In genomic region chr11:106500393-106501307, GRCm38 (mm10) we compare ENCODE assay signal across 8 mouse cellular contexts. TPM values are rescaled to one million over a fixed set of nuclear protein-coding genes. Genes with fewer than 3 reads are reported as not detected.
DNase-seq lines count a peak whose midpoint lies in the region; ATAC-seq and TF ChIP-seq lines count a peak whose summit lies in the region.

No protein-coding gene starts in this region.

- peaks cover 31% of the 10 kb centered on the region for H3K36me3 ChIP-seq in megakaryocyte, embryonic 14.5 days (replicated peaks; ENCODE audit: low read length)

- H3K27me3 ChIP-seq in megakaryocyte, embryonic 14.5 days (replicated peaks) = no peaks in the 10 kb centered on the region

- H3K4me1 ChIP-seq in cortical plate, adult 2 months (ENCODE audit: control insufficient read depth, insufficient read depth, low read length) = peaks cover 1% of the 10 kb centered on the region; the same call in 1 of the 2 replicates
- H3K4me1 ChIP-seq in megakaryocyte, embryonic 14.5 days = peaks cover 56% of the 10 kb centered on the region

- peak; percentile 99 for ATAC-seq in activated CD4-positive, CD25-positive, alpha-beta regulatory T cell, adult 4 months

- TF ChIP-seq CTCF in cortical plate, adult 2 months (IDR thresholded peaks at IDR 0.05; ENCODE audit: extremely low read depth, insufficient read depth, low read length) = no peak

- H3K9me3 ChIP-seq in megakaryocyte, embryonic 14.5 days = no peaks in the 10 kb centered on the region

- H3K27ac ChIP-seq in cortical plate, adult 2 months (ENCODE audit: insufficient read depth, low read length) = peak overlapping the region; percentile 83

- DNase-seq in gastrocnemius, adult 8-10 months (ENCODE audit: low spot score in 2 of 2) = peak; percentile 91 to 95
- DNase-seq in hindlimb bud, embryonic 11.5 days (ENCODE audit: extremely low spot score, low read depth, low spot score) = peak; percentile 96
- peak; percentile 96 to 97 for DNase-seq in left cerebral cortex, adult 8-10 months (ENCODE audit: low spot score in 2 of 2)
- peak; percentile 98 to 99 for DNase-seq in right cerebral cortex, postnatal 10 days (ENCODE audit: low spot score in 2 of 2)
- DNase-seq in urinary bladder, postnatal 25 days (ENCODE audit: low spot score) = peak; percentile 76

- peak; percentile 100 for TF ChIP-seq POLR2A in cortical plate, adult 2 months (IDR thresholded peaks at IDR 0.05; ENCODE audit: extremely low read depth, insufficient read depth, low read length)

- peak overlapping the region; percentile 73 for H3K4me3 ChIP-seq in cortical plate, adult 2 months (ENCODE audit: insufficient read depth, low read length)
- H3K4me3 ChIP-seq in megakaryocyte, embryonic 14.5 days (replicated peaks) = peak overlapping the region; percentile 100

RNA-seq across cellular contexts. Expression of gene Ern1, which starts 13.0 kb away (rescaled TPM):
- 1 to 10 TPM; 1.9 to 2.4 TPM for polyA plus RNA-seq in activated CD4-positive, CD25-positive, alpha-beta regulatory T cell, adult 4 months (2017; shearing (Covaris generic))
- polyA plus RNA-seq in cortical plate, adult 2 months (2012; rRNA removed) = 6.2 and 6.5 TPM in 2 replicates
- total RNA-seq in gastrocnemius, adult 8-10 months (2022) = 1 to 10 TPM; 6.9 to 8.9 (median 7.6) TPM
- total RNA-seq in left cerebral cortex, adult 8-10 months (2022) = 10 to 100 TPM in 1 of 4 experiments, 1 to 10 TPM in 3; 8.2 to 10.5 (median 9.2) TPM
- polyA plus RNA-seq in megakaryocyte, embryonic 14.5 days (2012; ENCODE audit: insufficient read depth, low replicate concordance) = 0.86 and 3.0 TPM in 2 replicates

Comparison
In these comparisons a context has a peak if more than half of its experiments do, and no peak if none do; other contexts are left out.
1. Peak in every context shown above with its lines: DNase-seq, ATAC-seq, H3K4me3 ChIP-seq and H3K27ac ChIP-seq.